Mouse (Mus musculus) heart, postnatal 0 days (tissue): ENCODE data around the gene Cby1. TPM values are rescaled to one million over a fixed set of nuclear protein-coding genes. Genes with fewer than 3 reads are reported as not detected.

Source experiments
- ATAC-seq: fragments of 200-750 bp; cut with Nextera tagmentation; 2 replicates; pipeline ENCODE4 v1.8.0; 2017; ENCODE audit warnings: low read depth, moderate number of reproducible peaks, moderate library complexity; ENCODE audit not compliant: insufficient read depth
- DNase-seq: peaks from one replicate; pipeline ENCODE4 v3.0.0-alpha.2; 2016; ENCODE audit warnings: low spot score
- H3K27ac ChIP-seq: fragments of 300-500 bp; sonication (generic); 2 replicates; pipeline ENCODE4 v1.5.1; 2014; ENCODE audit warnings: low read depth, mild to moderate bottlenecking
- H3K27me3 ChIP-seq: fragments of 300-500 bp; sonication (generic); 2 replicates; pipeline ENCODE4 v1.6.1; 2014; ENCODE audit warnings: low read length, mixed read lengths; ENCODE audit not compliant: control insufficient read depth, insufficient read depth
- H3K36me3 ChIP-seq: fragments of 300-500 bp; sonication (generic); replicated peaks from 2 replicates; pipeline ENCODE4 v1.6.1; 2014; ENCODE audit warnings: low read length, mixed read lengths; ENCODE audit not compliant: control insufficient read depth, insufficient read depth
- H3K4me1 ChIP-seq: fragments of 300-500 bp; sonication (generic); 2 replicates; pipeline ENCODE4 v1.6.1; 2014; ENCODE audit warnings: antibody characterized with exemption; ENCODE audit not compliant: control insufficient read depth, insufficient read depth
- H3K4me2 ChIP-seq: fragments of 300-500 bp; sonication (generic); 2 replicates; pipeline ENCODE4 v1.6.1; 2014; ENCODE audit warnings: low read depth, mild to moderate bottlenecking, low read length, moderate library complexity
- H3K4me3 ChIP-seq: fragments of 300-500 bp; sonication (generic); 2 replicates; pipeline ENCODE4 v1.5.1; 2014; ENCODE audit warnings: low read depth, low read length
- H3K9ac ChIP-seq: fragments of 300-500 bp; sonication (generic); replicated peaks from 2 replicates; pipeline ENCODE4 v1.6.1; 2014; ENCODE audit warnings: low read depth, low read length, mixed read lengths
- H3K9me3 ChIP-seq: fragments of 300-500 bp; sonication (generic); replicated peaks from 2 replicates; pipeline ENCODE4 v1.6.1; 2016; ENCODE audit warnings: low read length; ENCODE audit not compliant: control insufficient read depth
- CTCF ChIP-seq: IDR thresholded peaks from 2 replicates; pipeline ENCODE4 v1.5.1; 2016; ENCODE audit warnings: antibody characterized with exemption, control low read depth, low read depth
- EP300 ChIP-seq: IDR thresholded peaks from 2 replicates; pipeline ENCODE4 v1.6.1; 2016; ENCODE audit warnings: antibody characterized with exemption, low read depth
- WGBS: fragments of 180-500 bp; shearing (Covaris S2); extraction: QIAGEN DNeasy Blood & Tissue Kit; methylation state at CpG from one replicate; pipeline ENCODE4 v1.1.7; 2014; 5-methylcytosine and 5-hydroxymethylcytosine counted together
- polyA plus RNA-seq: library from polyadenylated mRNA; unstranded; fragments of >200 nt; fragmentation: Nextera tagmentation; extraction: Ambion mirVana; gene quantifications from 2 replicates; pipeline ENCODE4 v1.2.1, GENCODE M21; 2015
- total RNA-seq: library from RNA; depleted of rRNA; stranded (reverse); fragments of >200 nt; gene quantifications from 2 replicates; pipeline ENCODE4 v1.2.3, GENCODE M21; 2014; ENCODE audit warnings: low replicate concordance

Cby1 gene
- total and polyA plus RNA-seq, 2 experiments from 2014 or later: 35.1 to 53.8 TPM

- 84% methylated on average over 12 of the region's 12 CpGs for WGBS
- H3K4me1 ChIP-seq: no peaks in the 10 kb centered on the region
- no peak overlapping the region for H3K4me3 ChIP-seq
- H3K27ac ChIP-seq: no peak overlapping the region
- ATAC-seq: no peak
- no peak for DNase-seq
- H3K9ac ChIP-seq: no peak overlapping the region
- H3K9me3 ChIP-seq: no peaks in the 10 kb centered on the region
- no peak for TF ChIP-seq CTCF
- no peak for TF ChIP-seq EP300
- H3K4me2 ChIP-seq: no peak overlapping the region
- 0 out of 2 replicates have a peak, but pooled peaks cover 5% of the 10 kb centered on the region for H3K36me3 ChIP-seq
- H3K27me3 ChIP-seq: no peaks in the 10 kb centered on the region
These were observed 10.9 kb upstream of the Cby1 start for GRCm38 (mm10) chr15:79648130-79648529.

GRCm38 (mm10) chr15:79650569-79650968, 8.4 kb upstream of the Cby1 start:
- Histone ChIP-seq H3K4me2 (no peak overlapping the region), H3K36me3 (0 out of 2 replicates have a peak, but pooled peaks cover 5% of the 10 kb centered on the region), H3K9ac (no peak overlapping the region), H3K4me3 (no peak overlapping the region), H3K27ac (no peak overlapping the region), H3K27me3 (no peaks in the 10 kb centered on the region), H3K4me1 (no peaks in the 10 kb centered on the region), H3K9me3 (no peaks in the 10 kb centered on the region)
- no peak for ATAC-seq
- TF ChIP-seq CTCF (peak; percentile 65), EP300 (no peak)
- no peak for DNase-seq

- no peaks in the 10 kb centered on the region for H3K27me3 ChIP-seq
- H3K4me1 ChIP-seq: no peaks in the 10 kb centered on the region
- no peak overlapping the region for H3K4me2 ChIP-seq
- no peak for ATAC-seq
- no peak overlapping the region for H3K9ac ChIP-seq
- H3K9me3 ChIP-seq: no peaks in the 10 kb centered on the region
- 0 out of 2 replicates have a peak, but pooled peaks cover 5% of the 10 kb centered on the region for H3K36me3 ChIP-seq
- TF ChIP-seq EP300 (no peak), CTCF (peak; percentile 49)
- DNase-seq: no peak
- no peak overlapping the region for H3K27ac ChIP-seq
- WGBS: 76% methylated on average over 4 of the region's 4 CpGs
- H3K4me3 ChIP-seq: no peak overlapping the region
These were observed 7.5 kb upstream of the Cby1 start for GRCm38 (mm10) chr15:79651481-79651880.

DNA sequence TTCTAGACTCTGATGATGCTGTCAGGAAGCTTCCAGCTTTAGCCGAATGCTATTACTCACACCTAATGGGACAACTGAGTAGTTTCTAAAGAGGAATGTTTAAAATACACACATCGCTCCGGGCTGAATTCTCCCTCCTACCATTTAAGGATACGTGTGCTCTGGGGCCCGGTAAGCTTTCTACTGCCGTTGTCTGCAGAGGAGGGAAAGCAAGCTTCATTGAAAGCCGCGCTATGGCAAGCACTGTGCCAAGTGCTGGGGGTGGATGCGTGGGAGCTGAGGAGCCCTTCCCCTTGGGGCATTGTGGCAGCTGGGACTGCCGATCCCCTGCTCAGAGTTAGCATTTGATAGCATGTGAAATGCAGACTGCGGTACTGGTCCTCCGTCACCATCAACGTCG, 2.5 kb upstream of the Cby1 start:
- H3K36me3 ChIP-seq: no peaks in the 10 kb centered on the region; the same call in 1 of the 2 replicates
- H3K27me3 ChIP-seq: no peaks in the 10 kb centered on the region
- H3K9me3 ChIP-seq: no peaks in the 10 kb centered on the region
- TF ChIP-seq CTCF: no peak
- no peak for TF ChIP-seq EP300
- no peak overlapping the region for H3K4me3 ChIP-seq
- H3K27ac ChIP-seq: no peak overlapping the region
- ATAC-seq (no peak), DNase-seq (no peak)
- no peak overlapping the region for H3K9ac ChIP-seq
- H3K4me1 ChIP-seq: peaks cover 9% of the 10 kb centered on the region
- 87% methylated on average over 14 of the region's 14 CpGs for WGBS
- no peak overlapping the region for H3K4me2 ChIP-seq

- no peaks in the 10 kb centered on the region for H3K27me3 ChIP-seq
- peaks cover 9% of the 10 kb centered on the region for H3K4me1 ChIP-seq
- TF ChIP-seq EP300 (no peak), CTCF (peak; percentile 63)
- peak overlapping the region; percentile 79 for H3K4me3 ChIP-seq
- DNase-seq (peak; percentile 70), ATAC-seq (peak; percentile 25; the same call in 1 of the 2 replicates)
- 2% methylated on average over 16 of the region's 16 CpGs for WGBS
- no peaks in the 10 kb centered on the region for H3K9me3 ChIP-seq
- peak overlapping the region; percentile 58 for H3K9ac ChIP-seq
- peaks cover 6% of the 10 kb centered on the region; the same call in 1 of the 2 replicates for H3K36me3 ChIP-seq
- H3K27ac ChIP-seq: peak overlapping the region; percentile 82
- H3K4me2 ChIP-seq: peak overlapping the region; percentile 94
These were observed 1.0 kb upstream of the Cby1 start for GRCm38 (mm10) chr15:79657837-79658530.
